9 mouse cellular contexts compared by ENCODE assay signal in genomic region chr11:115435596-115436337, GRCm38 (mm10). TPM values are rescaled to one million over a fixed set of nuclear protein-coding genes. Genes with fewer than 3 reads are reported as not detected.
DNase-seq lines count a peak whose midpoint lies in the region; ATAC-seq and TF ChIP-seq lines count a peak whose summit lies in the region.
"Had no signal": no experiment of that assay in that cellular context is flagged by ENCODE, and none has a peak within 500 bp of the region (broad histone marks: within the 10 kb centered on the region; RNA-seq: fewer than 3 reads in every experiment).

No protein-coding gene starts in this region.

- H3K27ac ChIP-seq in forebrain, embryonic 13.5 days = no peak overlapping the region
- no peak overlapping the region for H3K27ac ChIP-seq in intestine, postnatal 0 days (ENCODE audit: low read depth, low read length)
- H3K27ac ChIP-seq in neural tube, embryonic 12.5 days = no peak overlapping the region

- peaks cover 26% of the 10 kb centered on the region for H3K36me3 ChIP-seq in forebrain, embryonic 13.5 days (ENCODE audit: poor library complexity, severe bottlenecking)
- peaks cover 15% of the 10 kb centered on the region for H3K36me3 ChIP-seq in intestine, postnatal 0 days (ENCODE audit: control insufficient read depth, insufficient read depth)
- peaks cover 21% of the 10 kb centered on the region for H3K36me3 ChIP-seq in neural tube, embryonic 12.5 days

- peak; percentile 38 to 39 for DNase-seq in left cerebral cortex, postnatal 25 days (ENCODE audit: low spot score in 2 of 2)
- DNase-seq in left cerebral cortex, adult 11 months (ENCODE audit: low spot score) = no peak
- DNase-seq in cerebellum, adult 11 months = peak; percentile 68
- no peak for DNase-seq in spleen, postnatal 10 days (ENCODE audit: low spot score in 2 of 2)
- no peak for DNase-seq in layer of hippocampus, adult 9-11 months

- WGBS in forebrain, embryonic 13.5 days = 5% methylated on average over 31 of the region's 31 CpGs
- 12% methylated on average over 31 of the region's 31 CpGs for WGBS in intestine, postnatal 0 days
- WGBS in neural tube, embryonic 12.5 days = 6% methylated on average over 31 of the region's 31 CpGs

- H3K4me1 ChIP-seq in forebrain, embryonic 13.5 days = peaks cover 13% of the 10 kb centered on the region
- peaks cover 4% of the 10 kb centered on the region; the same call in 1 of the 2 replicates for H3K4me1 ChIP-seq in intestine, postnatal 0 days (replicated peaks; ENCODE audit: control insufficient read depth, insufficient read depth, low read length)
- H3K4me1 ChIP-seq in neural tube, embryonic 12.5 days = peaks cover 13% of the 10 kb centered on the region

- no peak for TF ChIP-seq CTCF in intestine, postnatal 0 days (IDR thresholded peaks at IDR 0.05; ENCODE audit: low read depth)

- H3K27me3 ChIP-seq in forebrain, embryonic 13.5 days = 0 out of 2 replicates have a peak, but pooled peaks cover 7% of the 10 kb centered on the region
- no peaks in the 10 kb centered on the region for H3K27me3 ChIP-seq in intestine, postnatal 0 days (replicated peaks; ENCODE audit: control insufficient read depth, insufficient read depth, low read length)
- H3K27me3 ChIP-seq in neural tube, embryonic 12.5 days (replicated peaks) = no peaks in the 10 kb centered on the region

- peak overlapping the region; percentile 62 for H3K4me2 ChIP-seq in forebrain, embryonic 13.5 days
- peak overlapping the region; percentile 56 for H3K4me2 ChIP-seq in intestine, postnatal 0 days (replicated peaks; ENCODE audit: low read depth)
- H3K4me2 ChIP-seq in neural tube, embryonic 12.5 days (replicated peaks) = peak overlapping the region; percentile 64

- intact Hi-C loops in left cerebral cortex, postnatal 25 days (cut with DNase I) = no loop called here

- H3K4me3 ChIP-seq in forebrain, embryonic 13.5 days = peak overlapping the region; percentile 32
- H3K4me3 ChIP-seq in intestine, postnatal 0 days (ENCODE audit: low read depth, low read length) = no peak overlapping the region
- peak overlapping the region; percentile 21 for H3K4me3 ChIP-seq in neural tube, embryonic 12.5 days

- ATAC-seq in forebrain, embryonic 13.5 days = 0 out of 2 replicates have a peak, but pooled peaks have one; percentile 36
- no peak for ATAC-seq in intestine, postnatal 0 days
- peak; percentile 25; the same call in 1 of the 2 replicates for ATAC-seq in neural tube, embryonic 12.5 days (ENCODE audit: low FRiP score, low read depth)

- peaks cover 7% of the 10 kb centered on the region for H3K9me3 ChIP-seq in forebrain, embryonic 13.5 days (replicated peaks)
- no peaks in the 10 kb centered on the region for H3K9me3 ChIP-seq in intestine, postnatal 0 days (ENCODE audit: control insufficient read depth)
- peaks cover 5% of the 10 kb centered on the region; the same call in 1 of the 2 replicates for H3K9me3 ChIP-seq in neural tube, embryonic 12.5 days

- H3K9ac ChIP-seq in forebrain, embryonic 13.5 days = peak overlapping the region; percentile 66
- H3K9ac ChIP-seq in intestine, postnatal 0 days (ENCODE audit: low read depth, low read length) = peak overlapping the region; percentile 43; the same call in 1 of the 2 replicates
- H3K9ac ChIP-seq in neural tube, embryonic 12.5 days = peak overlapping the region; percentile 46

RNA-seq across cellular contexts. Expression of gene Trim80, which starts 4.6 kb away (rescaled TPM):
- total RNA-seq in left cerebral cortex, postnatal 25 days (2021) = not detected
- polyA plus RNA-seq in forebrain, embryonic 13.5 days (2015; fragmentation: Nextera tagmentation; extraction: Ambion mirVana) = not detected in 2 replicates
- 0.64 and 1.1 TPM in 2 replicates for polyA plus RNA-seq in intestine, postnatal 0 days (2015; fragmentation: Nextera tagmentation; extraction: Ambion mirVana)
- polyA plus RNA-seq in neural tube, embryonic 12.5 days (2016; fragmentation: Nextera tagmentation; extraction: Ambion mirVana) = not detected in 2 replicates

RNA-seq across cellular contexts. Expression of gene Kctd2, which starts 15.8 kb away (rescaled TPM):
- 10 to 100 TPM; 70.9 to 72.5 TPM for total RNA-seq in left cerebral cortex, postnatal 25 days (2021)
- polyA plus RNA-seq in forebrain, embryonic 13.5 days (2015; fragmentation: Nextera tagmentation; extraction: Ambion mirVana) = 7.0 and 9.9 TPM in 2 replicates
- polyA plus RNA-seq in intestine, postnatal 0 days (2015; fragmentation: Nextera tagmentation; extraction: Ambion mirVana) = 17.5 and 18.6 TPM in 2 replicates
- polyA plus RNA-seq in neural tube, embryonic 12.5 days (2016; fragmentation: Nextera tagmentation; extraction: Ambion mirVana) = 29.7 and 29.9 TPM in 2 replicates

RNA-seq across cellular contexts. Expression of gene Atp5h, which starts 16.0 kb away (rescaled TPM):
- 100 to 1,000 TPM; 447 to 455 TPM for total RNA-seq in left cerebral cortex, postnatal 25 days (2021)
- polyA plus RNA-seq in forebrain, embryonic 13.5 days (2015; fragmentation: Nextera tagmentation; extraction: Ambion mirVana) = 916 and 1,000 TPM in 2 replicates
- polyA plus RNA-seq in intestine, postnatal 0 days (2015; fragmentation: Nextera tagmentation; extraction: Ambion mirVana) = 1,235 and 1,272 TPM in 2 replicates
- polyA plus RNA-seq in neural tube, embryonic 12.5 days (2016; fragmentation: Nextera tagmentation; extraction: Ambion mirVana) = 890 and 895 TPM in 2 replicates

RNA-seq across cellular contexts. Expression of gene Slc16a5, which starts 26.5 kb away (rescaled TPM):
- total RNA-seq in left cerebral cortex, postnatal 25 days (2021) = not detected
- not detected in 2 replicates for polyA plus RNA-seq in forebrain, embryonic 13.5 days (2015; fragmentation: Nextera tagmentation; extraction: Ambion mirVana)
- 3.0 and 3.4 TPM in 2 replicates for polyA plus RNA-seq in intestine, postnatal 0 days (2015; fragmentation: Nextera tagmentation; extraction: Ambion mirVana)
- 0.09 and 0.14 TPM in 2 replicates for polyA plus RNA-seq in neural tube, embryonic 12.5 days (2016; fragmentation: Nextera tagmentation; extraction: Ambion mirVana)
- total RNA-seq: left cerebral cortex, postnatal 10 days had no signal

RNA-seq across cellular contexts. Expression of gene Mrpl58, which starts 32.2 kb away (rescaled TPM):
- 100 to 1,000 TPM; 107 to 109 TPM for total RNA-seq in left cerebral cortex, postnatal 25 days (2021)
- 246 and 248 TPM in 2 replicates for polyA plus RNA-seq in forebrain, embryonic 13.5 days (2015; fragmentation: Nextera tagmentation; extraction: Ambion mirVana)
- polyA plus RNA-seq in intestine, postnatal 0 days (2015; fragmentation: Nextera tagmentation; extraction: Ambion mirVana) = 143 and 145 TPM in 2 replicates
- 193 and 199 TPM in 2 replicates for polyA plus RNA-seq in neural tube, embryonic 12.5 days (2016; fragmentation: Nextera tagmentation; extraction: Ambion mirVana)

Comparison
In these comparisons a context has a peak if more than half of its experiments do, and no peak if none do; other contexts are left out.
1. DNase-seq: peak in left cerebral cortex, postnatal 25 days (2 of 2) and cerebellum, adult 11 months (single experiment); none in left cerebral cortex, adult 11 months (single experiment), spleen, postnatal 10 days (0 of 2) and layer of hippocampus, adult 9-11 months (single experiment).
2. Peak in every context shown above with its lines, with median percentiles within 50 percentile points of each other: H3K4me2 ChIP-seq and H3K9ac ChIP-seq.